Mouse (Mus musculus): ENCODE measurements around the gene Egr4. TPM values are rescaled to one million over a fixed set of nuclear protein-coding genes. Genes with fewer than 3 reads are reported as not detected.

Egr4 gene
- total and polyA plus RNA-seq, 3 experiments: not detected

DNA sequence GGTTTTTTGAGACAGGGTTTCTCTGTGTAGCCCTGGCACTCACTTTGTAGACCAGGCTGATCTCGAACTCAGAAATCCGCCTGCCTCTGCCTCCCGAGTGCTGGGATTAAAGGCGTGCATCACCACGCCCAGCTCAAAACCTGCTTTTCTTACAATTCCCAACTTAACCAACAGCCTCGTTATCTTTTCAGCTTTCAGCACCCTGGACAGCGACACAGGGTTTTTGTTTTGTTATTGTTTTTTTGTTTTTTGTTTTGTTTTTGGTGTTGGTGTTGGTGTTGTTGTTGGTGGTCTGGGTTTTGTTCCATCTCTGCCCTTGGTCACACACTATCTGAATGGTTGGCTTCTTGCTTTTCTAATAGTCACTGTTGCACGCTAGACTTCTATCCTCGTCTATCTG, 15.2 kb downstream of the Egr4 start:
- Histone ChIP-seq H3K9me3 (replicated peaks; ENCODE audit: low read length) (no peaks in the 10 kb centered on the region), H3K36me3 (replicated peaks in 1 of 2; ENCODE audit: control insufficient read depth in 1 of 2, insufficient read depth in 1 of 2, low read length in 1 of 2) (no peaks in the 10 kb centered on the region), H3K79me2 (replicated peaks; ENCODE audit: control insufficient read depth, extremely low read depth, insufficient read depth, poor library complexity, severe bottlenecking) (no peaks in the 10 kb centered on the region), H3K27me3 (replicated peaks) (peaks cover 77% of the 10 kb centered on the region), H3K4me1 (ENCODE audit: control insufficient read depth in 1 of 2, insufficient read depth in 2 of 2) (peaks cover 0 to 7% of the 10 kb centered on the region in 2 experiments; a peak in 2 of 4 replicates), H3K27ac (ENCODE audit: insufficient read depth, low read depth) (no peak overlapping the region), H3K4me2 (ENCODE audit: insufficient read depth, low read depth, poor library complexity, severe bottlenecking) (no peak overlapping the region), H3K9ac (ENCODE audit: insufficient read depth, low read depth) (no peak overlapping the region), H3K4me3 (replicated peaks in 1 of 3; ENCODE audit: low read depth in 2 of 3, low read length in 2 of 3, poor library complexity in 1 of 3) (no peak overlapping the region)
- TF ChIP-seq GABPA (IDR thresholded peaks at IDR 0.05; ENCODE audit: insufficient replicate concordance, low read depth, low read length): no peak
- no peak for TF ChIP-seq MAZ (IDR thresholded peaks at IDR 0.05; ENCODE audit: low read depth, low read length)
- TF ChIP-seq USF1 (IDR thresholded peaks at IDR 0.05; ENCODE audit: low read depth, low read length): no peak
- no peak for TF ChIP-seq HCFC1 (IDR thresholded peaks at IDR 0.05; ENCODE audit: low read depth, low read length)
- no peak for TF ChIP-seq ZMIZ1 (IDR thresholded peaks at IDR 0.05; ENCODE audit: low read depth, low read length)
- no peak for TF ChIP-seq USF2 (conservative IDR thresholded peaks at IDR 0.05; ENCODE audit: low read depth, low read length)
- TF ChIP-seq MAFK (IDR thresholded peaks at IDR 0.05; ENCODE audit: insufficient replicate concordance, low read length): no peak
- TF ChIP-seq EP300 (IDR thresholded peaks at IDR 0.05; ENCODE audit: low read length): no peak
- TF ChIP-seq POLR2A (IDR thresholded peaks at IDR 0.05; ENCODE audit: low read depth, low read length): no peak
- no peak for TF ChIP-seq RAD21 (IDR thresholded peaks at IDR 0.05; ENCODE audit: low read depth, low read length)
- in situ Hi-C loops (cut with MboI; ENCODE audit: low pct_ligation_motif_present, low pct_unique_long_range_greater_than_20kb, low sequenced_read_pairs): no loop called here
- dilution Hi-C loops (cut with MboI; ENCODE audit: extremely low pct_ligation_motif_present, extremely low pct_unique_long_range_greater_than_20kb, low sequenced_read_pairs): no loop called here
- DNase-seq (ENCODE audit: extremely low read depth): no peak

DNA sequence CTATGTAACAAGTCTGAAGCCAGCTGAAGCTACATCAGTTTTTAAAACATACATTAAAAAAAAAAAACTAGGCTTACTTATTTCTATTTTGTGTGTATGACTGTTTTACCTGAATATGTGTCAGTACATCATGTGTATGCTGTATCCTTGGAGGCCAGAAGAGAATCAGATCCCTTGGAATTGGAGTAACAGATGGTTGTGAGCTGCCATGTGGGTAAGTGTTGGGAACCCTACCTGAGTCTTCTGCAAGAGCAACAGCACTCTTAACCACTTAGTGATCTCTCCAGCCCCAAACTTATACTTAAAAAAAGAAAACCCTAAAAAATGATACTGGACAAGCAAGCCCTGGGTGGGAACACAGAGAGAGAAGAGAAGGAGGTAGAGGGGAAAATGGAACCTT, 16.4 kb downstream of the Egr4 start:
- Histone ChIP-seq H3K4me1 (ENCODE audit: control insufficient read depth in 1 of 2, insufficient read depth in 2 of 2) (peaks cover 0 to 2% of the 10 kb centered on the region in 2 experiments; a peak in 2 of 4 replicates), H3K27ac (ENCODE audit: insufficient read depth, low read depth) (no peak overlapping the region), H3K4me3 (replicated peaks in 1 of 3; ENCODE audit: low read depth in 2 of 3, low read length in 2 of 3, poor library complexity in 1 of 3) (no peak overlapping the region), H3K27me3 (replicated peaks) (peaks cover 65% of the 10 kb centered on the region), H3K79me2 (replicated peaks; ENCODE audit: control insufficient read depth, extremely low read depth, insufficient read depth, poor library complexity, severe bottlenecking) (no peaks in the 10 kb centered on the region), H3K36me3 (replicated peaks in 1 of 2; ENCODE audit: control insufficient read depth in 1 of 2, insufficient read depth in 1 of 2, low read length in 1 of 2) (no peaks in the 10 kb centered on the region), H3K9ac (ENCODE audit: insufficient read depth, low read depth) (no peak overlapping the region), H3K4me2 (ENCODE audit: insufficient read depth, low read depth, poor library complexity, severe bottlenecking) (no peak overlapping the region), H3K9me3 (replicated peaks; ENCODE audit: low read length) (no peaks in the 10 kb centered on the region)
- TF ChIP-seq ZNF384 (IDR thresholded peaks at IDR 0.05; ENCODE audit: low read depth, low read length) (no peak), TBP (conservative IDR thresholded peaks at IDR 0.05; ENCODE audit: low read depth, low read length) (no peak), CTCF (conservative IDR thresholded peaks at IDR 0.05 in 1 of 2, IDR thresholded peaks at IDR 0.05 in 1 of 2; ENCODE audit: low read depth in 2 of 2, low read length in 2 of 2) (no peak), BHLHE40 (IDR thresholded peaks at IDR 0.05; ENCODE audit: low read depth, low read length) (no peak), CHD1 (IDR thresholded peaks at IDR 0.05; ENCODE audit: low read depth, low read length) (no peak), CHD2 (IDR thresholded peaks at IDR 0.05; ENCODE audit: low read length) (no peak), MXI1 (IDR thresholded peaks at IDR 0.05; ENCODE audit: low read depth, low read length) (no peak)
- in situ Hi-C loops (cut with MboI; ENCODE audit: low pct_ligation_motif_present, low pct_unique_long_range_greater_than_20kb, low sequenced_read_pairs) (no loop called here), dilution Hi-C loops (cut with MboI; ENCODE audit: extremely low pct_ligation_motif_present, extremely low pct_unique_long_range_greater_than_20kb, low sequenced_read_pairs) (no loop called here)
- no peak for DNase-seq (ENCODE audit: extremely low read depth)

All from CH12.LX (cell line).